In the genomic region with DNA sequence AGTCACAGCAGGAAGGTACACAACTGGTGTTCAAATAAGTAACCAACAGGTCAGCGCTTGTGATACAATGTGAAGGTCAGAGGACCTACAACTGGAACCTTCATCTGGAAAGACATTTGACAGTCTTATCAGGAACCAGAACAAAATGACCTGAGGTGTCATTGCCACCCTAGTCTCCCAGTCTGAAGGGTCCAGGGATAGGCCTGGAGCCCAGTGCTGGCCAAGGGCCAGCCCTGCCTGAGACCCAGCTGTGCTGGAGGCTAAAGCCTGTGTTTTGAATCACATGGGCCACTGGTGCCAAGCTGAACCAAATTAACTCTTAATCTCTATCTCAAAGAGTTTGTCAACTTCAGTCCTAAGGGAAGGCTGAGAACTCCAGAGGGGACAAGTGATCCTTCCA, we compare ENCODE assay signal across 11 mouse cellular contexts.
"Had no signal": no experiment of that assay in that cellular context is flagged by ENCODE, and none has a peak within 500 bp of the region (broad histone marks: within the 10 kb centered on the region; RNA-seq: fewer than 3 reads in every experiment).

No protein-coding gene starts in this region.

- H3K9me3 ChIP-seq: limb, embryonic 13.5 days; midbrain, embryonic 12.5 days; neural tube, embryonic 13.5 days had no signal

- H3K4me2 ChIP-seq: limb, embryonic 13.5 days; midbrain, embryonic 12.5 days; neural tube, embryonic 13.5 days had no signal

- H3K9ac ChIP-seq: limb, embryonic 13.5 days; liver, embryonic 14.5 days; midbrain, embryonic 12.5 days; neural tube, embryonic 13.5 days had no signal

- H3K4me3 ChIP-seq: limb, embryonic 13.5 days; midbrain, embryonic 12.5 days; neural tube, embryonic 13.5 days had no signal

- H3K27me3 ChIP-seq: limb, embryonic 13.5 days; midbrain, embryonic 12.5 days; neural tube, embryonic 13.5 days had no signal

- H3K4me1 ChIP-seq: limb, embryonic 13.5 days had no signal

- DNase-seq: left cerebral cortex, postnatal 4 days; lung, adult 18-20 months; right cerebral cortex, adult 18-20 months; right cerebral cortex, postnatal 25 days; thymus, postnatal 4 days had no signal

- ATAC-seq: midbrain, embryonic 16.5 days had no signal

- H3K27ac ChIP-seq: limb, embryonic 13.5 days; liver, embryonic 14.5 days; midbrain, embryonic 12.5 days; neural tube, embryonic 13.5 days; stomach, postnatal 0 days had no signal

- H3K36me3 ChIP-seq: limb, embryonic 13.5 days; midbrain, embryonic 12.5 days; neural tube, embryonic 13.5 days had no signal
